Mouse (Mus musculus): ENCODE measurements at regions not wholly inside any gene's neighbourhood (a gene's known extent, or its start where the extent isn't known, plus 50 kb on each side); places are given as distances from the start of the nearest gene placed in this dataset.

DNA sequence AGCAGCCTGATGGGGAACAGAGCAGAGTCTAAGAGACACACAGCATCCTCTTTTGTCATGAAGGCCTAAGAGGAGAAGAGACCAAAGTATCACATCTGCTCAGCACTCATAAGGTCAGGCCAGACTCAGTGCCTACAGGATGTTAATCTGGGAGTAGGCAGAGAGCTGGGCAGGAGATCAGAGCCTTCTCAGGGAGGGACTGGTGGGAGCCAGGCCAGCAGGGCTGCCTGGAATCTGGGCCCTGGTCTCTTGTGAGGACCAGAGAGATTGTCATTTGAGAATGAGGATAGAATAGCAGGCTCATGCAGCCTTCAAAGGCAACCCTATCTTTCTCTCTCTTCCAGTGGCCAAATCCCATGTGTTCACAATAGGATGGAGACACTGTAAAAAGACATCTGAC is 132.3 kb downstream of the Opa1 start:
- TF ChIP-seq POLR2A (IDR thresholded peaks at IDR 0.05; ENCODE audit: extremely low read depth, insufficient read depth, low read length) = no peak
- TF ChIP-seq CTCF (IDR thresholded peaks at IDR 0.05; ENCODE audit: extremely low read depth, insufficient read depth, low read length) = no peak

All from cortical plate, adult 2 months (tissue).